Mouse (Mus musculus) hematopoietic multipotent progenitor cell, adult 10-12 weeks (in vitro differentiated cells): ENCODE measurements around the gene Arl11. TPM values are rescaled to one million over a fixed set of nuclear protein-coding genes. Genes with fewer than 3 reads are reported as not detected.

Source experiments
- polyA plus RNA-seq: library from polyadenylated mRNA; stranded (reverse); fragments of >175 nt; gene quantifications from 2 replicates; pipeline ENCODE4 v1.2.3, GENCODE M21; 2012; ENCODE audit warnings: low replicate concordance

Gene Arl11
- polyA plus RNA-seq, result 4.4 and 4.9 TPM in 2 replicates

DNA sequence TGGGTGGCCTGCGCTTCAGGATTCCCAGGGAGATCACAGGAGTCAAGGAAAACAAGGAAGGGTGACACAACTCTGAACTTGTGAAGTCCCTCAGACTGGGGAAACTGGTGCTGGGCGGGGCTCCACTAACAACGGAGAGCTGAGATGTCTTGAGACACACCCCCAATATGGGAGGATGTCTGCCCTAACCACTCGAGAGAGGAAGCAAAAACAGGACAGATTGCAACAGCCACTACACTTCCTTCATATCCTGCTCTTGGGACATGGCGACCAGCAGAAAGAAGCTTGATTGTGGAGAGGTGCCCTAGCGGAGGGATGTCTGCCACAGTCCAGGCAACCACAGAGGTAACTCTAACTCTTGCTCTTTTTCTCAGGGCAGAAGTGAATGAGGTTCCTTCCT, at the start of gene Arl11:
Gene Arl11 (plus strand): TSS at position 161 of the 400 bp plus-strand sequence.

DNA sequence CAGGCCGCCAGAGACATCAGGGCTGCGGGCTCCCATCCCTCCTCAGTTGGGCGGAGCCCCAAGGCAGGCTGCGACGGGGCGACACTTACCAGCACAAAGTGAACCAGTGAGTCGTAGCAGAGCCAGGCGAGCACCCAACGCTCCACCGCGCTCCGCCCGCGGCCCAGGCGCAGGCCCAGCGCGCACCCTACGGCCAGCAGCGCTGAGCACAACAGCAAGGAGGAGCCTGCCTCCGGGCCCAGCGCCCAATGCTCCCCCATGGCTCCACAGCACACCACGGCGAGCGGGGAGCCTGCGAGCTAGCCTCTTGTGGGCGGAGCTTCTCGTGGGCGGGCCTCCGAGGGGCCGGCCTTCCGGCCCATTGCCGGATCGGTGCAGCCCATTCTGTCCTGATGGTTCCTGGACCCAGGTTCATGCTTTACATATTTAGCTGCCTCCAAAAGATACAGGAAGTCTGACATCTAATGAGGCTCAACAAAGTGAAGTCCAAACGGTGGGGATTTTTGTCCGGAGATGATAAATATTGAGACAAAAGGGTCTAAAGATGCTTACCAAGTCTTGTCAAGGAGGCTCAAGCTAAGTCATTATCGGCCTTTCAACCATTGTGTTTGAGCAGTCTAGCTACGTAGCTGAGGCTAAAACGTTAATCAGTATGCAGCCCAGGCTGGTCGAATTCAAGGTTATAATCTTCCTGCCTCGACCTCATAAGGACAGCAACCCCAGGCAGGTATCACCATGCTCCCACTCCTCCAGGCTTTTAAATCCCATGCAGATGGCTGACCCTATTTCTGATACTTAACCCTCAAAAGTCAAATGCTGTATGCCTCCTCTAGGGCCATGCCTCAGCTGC, 50.8 kb downstream of the Arl11 start, which contains the start of gene Ebpl:
Gene Ebpl (minus strand): TSS at position 309 of the 850 bp plus-strand sequence.

Other genes with a start within 250 kb of the Arl11 start
- gene Sacs, start 171.3 kb upstream of the Arl11 start, polyA plus RNA-seq, result 0.95 and 1.2 TPM in 2 replicates
- not detected in 2 replicates for gene Sgcg, start 51.3 kb upstream of the Arl11 start, polyA plus RNA-seq
- 0.90 and 1.5 TPM in 2 replicates for gene Ebpl, start 50.7 kb downstream of the Arl11 start, polyA plus RNA-seq
- 3.6 and 5.2 TPM in 2 replicates for gene Kpna3, start 130.1 kb downstream of the Arl11 start, polyA plus RNA-seq
- 2.3 and 3.0 TPM in 2 replicates for gene Spryd7, start 247.1 kb downstream of the Arl11 start, polyA plus RNA-seq